Mouse (Mus musculus): ENCODE data around the gene Osm.

DNA sequence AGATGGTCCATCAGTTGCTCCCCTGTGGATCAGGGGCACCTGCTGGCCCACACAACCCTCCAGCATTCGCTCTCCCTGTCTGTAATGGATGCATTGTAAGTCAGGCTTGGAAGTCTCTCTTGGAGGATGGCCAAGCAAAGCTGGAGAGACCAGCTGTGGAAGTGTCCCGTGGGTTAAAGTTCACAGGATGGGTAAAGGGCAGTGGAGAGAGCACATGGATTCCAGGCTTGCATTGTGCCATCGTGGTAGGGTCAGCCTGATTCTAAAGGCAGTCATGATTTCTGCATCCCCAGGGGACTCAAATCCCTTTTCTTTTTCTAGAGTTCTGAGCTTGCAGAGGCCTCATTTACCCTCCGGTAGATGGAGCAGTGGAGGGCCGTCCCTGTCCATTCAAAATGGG is 21.5 kb downstream of the Osm start:
- TF ChIP-seq CHD2 (IDR thresholded peaks at IDR 0.05; ENCODE audit: low read depth, low read length) (no peak), MAFK (IDR thresholded peaks at IDR 0.05; ENCODE audit: insufficient read depth, low read depth, low read length) (no peak)
